Mouse (Mus musculus) intestine, embryonic 14.5 days (tissue): ENCODE data around the gene Galnt2. TPM values are rescaled to one million over a fixed set of nuclear protein-coding genes. Genes with fewer than 3 reads are reported as not detected.

Experiments
- ATAC-seq: fragments of 200-750 bp; cut with Nextera tagmentation; replicated peaks from 2 replicates; pipeline ENCODE4 v1.8.0; 2017; ENCODE audit warnings: low read depth, moderate number of reproducible peaks, moderate TSS enrichment, moderate library complexity; ENCODE audit not compliant: low FRiP score, low TSS enrichment
- DNase-seq: peaks from one replicate; pipeline ENCODE4 v3.0.0-alpha.2; 2018; ENCODE audit warnings: low spot score
- H3K27ac ChIP-seq: fragments of 300-500 bp; sonication (generic); 2 replicates; pipeline ENCODE4 v1.5.1; 2014; ENCODE audit warnings: low read depth, mild to moderate bottlenecking, control low read depth
- H3K27me3 ChIP-seq: fragments of 300-500 bp; sonication (generic); replicated peaks from 2 replicates; pipeline ENCODE4 v1.6.1; 2014; ENCODE audit warnings: low read length, control low read depth; ENCODE audit not compliant: control insufficient read depth, insufficient read depth
- H3K36me3 ChIP-seq: fragments of 300-500 bp; sonication (generic); 2 replicates; pipeline ENCODE4 v1.6.1; 2014; ENCODE audit warnings: low read length, control low read depth; ENCODE audit not compliant: control insufficient read depth, insufficient read depth
- H3K4me1 ChIP-seq: fragments of 300-500 bp; sonication (generic); replicated peaks from 2 replicates; pipeline ENCODE4 v1.6.1; 2014; ENCODE audit warnings: low read length, control low read depth, mixed read lengths; ENCODE audit not compliant: control insufficient read depth, insufficient read depth
- H3K4me2 ChIP-seq: fragments of 300-500 bp; sonication (generic); 2 replicates; pipeline ENCODE4 v1.6.1; 2014; ENCODE audit warnings: low read length
- H3K4me3 ChIP-seq: fragments of 300-500 bp; sonication (generic); 2 replicates; pipeline ENCODE4 v1.5.1; 2014; ENCODE audit warnings: low read depth, low read length, control low read depth, mixed read lengths
- H3K9ac ChIP-seq: fragments of 300-500 bp; sonication (generic); 2 replicates; pipeline ENCODE4 v1.6.1; 2014; ENCODE audit warnings: mild to moderate bottlenecking, low read length
- H3K9me3 ChIP-seq: fragments of 300-500 bp; sonication (generic); 2 replicates; pipeline ENCODE4 v1.6.1; 2016; ENCODE audit warnings: low read length, control low read depth; ENCODE audit not compliant: control insufficient read depth
- WGBS: fragments of 180-500 bp; shearing (Covaris S2); extraction: QIAGEN DNeasy Blood & Tissue Kit; methylation state at CpG from one replicate; pipeline ENCODE4 v1.1.7; 2014; 5-methylcytosine and 5-hydroxymethylcytosine counted together
- polyA plus RNA-seq: library from polyadenylated mRNA; unstranded; fragments of >200 nt; fragmentation: Nextera tagmentation; extraction: Ambion mirVana; gene quantifications from 2 replicates; pipeline ENCODE4 v1.2.1, GENCODE M21; 2014

The Galnt2 gene
- polyA plus RNA-seq, 1 experiment from 2014 or later = 63.9 TPM

DNA sequence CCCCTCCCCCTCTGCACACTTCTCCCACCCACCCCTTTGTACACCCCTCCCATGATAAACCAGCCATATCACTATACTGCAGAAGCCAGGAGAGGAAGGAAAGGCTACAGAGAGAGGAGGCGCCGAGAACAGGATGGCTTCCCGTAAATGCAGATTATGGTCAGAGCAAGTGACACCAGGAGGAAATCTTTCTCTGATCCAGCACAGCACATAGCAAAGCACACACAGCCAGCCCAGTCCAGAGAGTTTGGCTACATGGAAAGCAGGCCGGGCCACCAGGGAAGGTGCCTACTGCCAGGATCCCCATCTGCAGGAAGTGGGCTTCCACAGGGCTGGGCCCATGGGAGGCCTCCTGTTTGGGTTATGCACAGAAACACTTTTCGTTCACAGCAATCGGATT lies 63.2 kb downstream of the Galnt2 start:
- H3K9ac ChIP-seq = no peak overlapping the region
- no peak overlapping the region for H3K4me3 ChIP-seq
- no peaks in the 10 kb centered on the region for H3K9me3 ChIP-seq
- H3K27ac ChIP-seq = peak overlapping the region; percentile 51; the same call in 1 of the 2 replicates
- H3K4me1 ChIP-seq = peaks cover 19% of the 10 kb centered on the region
- ATAC-seq (no peak), DNase-seq (no peak)
- WGBS = 47% methylated on average over 6 of the region's 6 CpGs
- peaks cover 8% of the 10 kb centered on the region; the same call in 1 of the 2 replicates for H3K36me3 ChIP-seq
- no peaks in the 10 kb centered on the region for H3K27me3 ChIP-seq
- H3K4me2 ChIP-seq = no peak overlapping the region

DNA sequence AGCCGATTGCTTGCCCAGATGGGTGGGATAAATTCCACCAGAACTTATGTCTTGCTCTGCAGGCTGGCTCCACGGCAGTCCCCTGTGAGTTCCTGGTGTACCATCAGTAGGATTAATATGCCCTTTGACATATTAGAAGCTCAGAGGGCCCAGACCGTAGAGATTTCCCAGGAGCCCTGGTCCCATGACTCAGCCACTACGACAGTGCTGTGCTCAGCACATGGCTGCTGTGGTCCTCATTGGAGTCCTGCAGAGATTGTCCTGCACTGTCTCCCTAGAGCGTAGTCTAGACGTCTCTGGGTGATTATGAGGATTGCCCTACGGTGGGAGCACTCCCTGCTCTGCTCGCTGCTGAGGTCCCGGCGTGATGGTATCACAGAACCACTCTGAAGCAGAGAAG lies 63.7 kb downstream of the Galnt2 start:
- Histone ChIP-seq H3K27ac (peak overlapping the region; percentile 51; the same call in 1 of the 2 replicates), H3K4me2 (no peak overlapping the region), H3K4me1 (peaks cover 19% of the 10 kb centered on the region), H3K27me3 (no peaks in the 10 kb centered on the region), H3K9me3 (no peaks in the 10 kb centered on the region), H3K4me3 (no peak overlapping the region), H3K9ac (no peak overlapping the region), H3K36me3 (peaks cover 8% of the 10 kb centered on the region; the same call in 1 of the 2 replicates)
- DNase-seq (no peak), ATAC-seq (no peak)
- WGBS = 50% methylated on average over 10 of the region's 10 CpGs

DNA sequence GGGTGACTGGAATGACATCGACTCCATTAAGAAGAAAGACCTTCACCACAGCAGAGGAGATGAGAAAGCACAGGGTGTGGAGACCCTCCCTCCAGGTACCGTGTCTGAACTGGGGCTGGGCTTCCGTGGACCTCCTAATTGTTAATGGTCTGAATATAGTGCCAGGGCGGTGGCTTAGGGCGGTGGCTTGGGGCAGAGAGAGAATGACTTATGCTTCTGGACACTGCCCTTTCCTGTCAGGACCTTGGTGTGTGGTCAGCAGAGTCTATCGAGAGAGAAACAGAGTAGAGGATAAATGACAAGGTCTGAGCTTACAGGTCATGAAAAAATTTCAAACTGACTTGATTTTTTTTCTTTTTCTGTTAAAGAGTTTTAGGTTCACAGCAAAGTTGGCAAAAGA lies 64.2 kb downstream of the Galnt2 start:
- Histone ChIP-seq H3K4me3 (no peak overlapping the region), H3K9me3 (no peaks in the 10 kb centered on the region), H3K27ac (no peak overlapping the region), H3K4me2 (no peak overlapping the region), H3K36me3 (peaks cover 8% of the 10 kb centered on the region; the same call in 1 of the 2 replicates), H3K27me3 (no peaks in the 10 kb centered on the region), H3K4me1 (peaks cover 19% of the 10 kb centered on the region), H3K9ac (no peak overlapping the region)
- 80% methylated on average over 6 of the region's 6 CpGs for WGBS
- ATAC-seq (no peak), DNase-seq (no peak)

DNA sequence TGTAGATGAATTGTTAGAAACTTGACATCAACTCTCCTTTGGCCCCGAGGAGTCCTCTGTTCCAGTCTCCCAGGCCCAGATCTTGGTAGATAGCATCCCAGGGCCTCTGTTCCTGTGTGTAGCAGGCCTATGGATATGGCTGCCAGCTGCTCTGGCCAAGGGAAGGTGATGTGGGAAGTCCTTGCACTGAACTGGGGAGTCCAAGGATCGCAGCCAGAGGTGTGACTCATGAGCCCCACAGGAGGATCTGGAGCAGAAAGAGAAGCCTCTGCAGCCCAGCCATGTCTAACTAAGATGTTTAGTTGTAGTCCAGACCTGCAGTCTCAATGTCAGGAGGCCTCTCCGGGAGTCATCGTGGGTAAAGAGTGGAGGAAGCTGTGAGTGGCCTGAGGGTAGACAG lies 70.3 kb downstream of the Galnt2 start:
- WGBS = 83% methylated on average over 4 of the region's 4 CpGs
- Histone ChIP-seq H3K36me3 (peaks cover 11% of the 10 kb centered on the region; the same call in 1 of the 2 replicates), H3K4me2 (no peak overlapping the region), H3K27me3 (no peaks in the 10 kb centered on the region), H3K9me3 (no peaks in the 10 kb centered on the region), H3K9ac (no peak overlapping the region), H3K27ac (no peak overlapping the region), H3K4me1 (peaks cover 3% of the 10 kb centered on the region), H3K4me3 (no peak overlapping the region)
- ATAC-seq (no peak), DNase-seq (no peak)

DNA sequence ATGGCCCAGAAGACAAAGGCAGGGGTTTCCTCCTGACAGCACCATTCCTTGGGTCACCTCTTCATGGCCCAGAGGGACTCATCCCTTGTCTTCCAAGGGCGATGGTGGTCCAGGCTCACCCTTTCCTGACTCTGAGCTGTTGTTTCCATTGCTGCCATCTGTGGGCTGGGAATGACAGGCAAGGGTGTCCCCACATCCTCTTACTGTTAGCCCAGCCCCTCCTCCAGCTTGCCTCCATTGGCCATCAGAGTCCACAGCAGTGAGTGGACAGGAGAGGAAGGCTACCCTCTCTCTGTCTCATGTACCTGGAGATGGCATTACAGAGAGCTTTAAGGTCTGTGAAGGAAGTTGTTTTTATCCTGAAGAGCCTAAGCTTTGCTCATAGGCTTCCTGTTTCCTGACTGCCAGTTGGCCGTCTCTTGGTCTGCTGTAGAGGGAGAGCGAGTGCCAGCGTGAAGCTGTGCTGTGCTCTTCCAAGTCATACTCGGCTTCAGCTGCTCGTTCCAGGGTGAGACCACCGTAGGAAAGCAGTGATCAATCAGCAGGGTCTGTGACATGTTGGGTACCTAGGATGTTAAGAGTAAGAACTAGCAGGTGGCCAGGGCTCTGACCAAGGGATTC lies 70.9 kb downstream of the Galnt2 start:
- WGBS = 83% methylated on average over 7 of the region's 7 CpGs
- Histone ChIP-seq H3K4me1 (peaks cover 8% of the 10 kb centered on the region), H3K36me3 (peaks cover 15% of the 10 kb centered on the region; the same call in 1 of the 2 replicates), H3K4me2 (no peak overlapping the region), H3K27ac (no peak overlapping the region), H3K4me3 (no peak overlapping the region), H3K9me3 (no peaks in the 10 kb centered on the region), H3K9ac (no peak overlapping the region), H3K27me3 (no peaks in the 10 kb centered on the region)
- ATAC-seq (no peak), DNase-seq (no peak)

DNA sequence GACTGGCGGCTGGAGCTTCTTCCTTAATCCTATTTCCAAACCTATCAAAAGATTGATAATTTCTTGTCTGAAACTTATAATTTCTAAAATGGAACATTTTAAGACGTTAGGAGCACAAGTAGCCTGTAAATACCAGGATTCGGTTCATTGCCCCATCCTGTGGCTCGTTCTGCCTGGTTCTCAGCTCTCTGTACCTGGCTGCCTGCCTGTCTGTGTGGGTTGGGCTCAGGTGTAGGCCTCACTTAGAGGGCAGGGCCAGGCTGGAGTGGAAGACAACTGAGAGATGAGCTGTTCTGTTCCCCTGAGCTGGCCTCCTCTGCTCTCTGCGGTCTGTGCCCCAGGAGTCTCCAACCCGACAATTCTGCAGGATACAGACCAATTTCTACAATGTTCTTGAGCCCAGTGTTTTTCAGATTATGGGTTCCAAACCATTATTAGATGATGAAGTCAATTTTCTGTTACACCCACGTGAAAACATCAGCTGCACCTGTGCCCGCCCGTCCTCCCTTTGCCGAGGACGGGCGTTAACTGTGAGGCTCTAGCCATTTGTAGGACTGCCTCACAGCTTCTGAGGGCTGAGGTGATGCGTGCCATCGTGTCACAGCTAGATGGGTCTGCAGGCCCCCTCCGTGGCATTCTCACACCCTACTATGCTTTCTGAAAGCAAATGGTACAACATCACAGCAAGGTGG lies 72.2 kb downstream of the Galnt2 start:
- 87% methylated on average over 15 of the region's 15 CpGs for WGBS

DNA sequence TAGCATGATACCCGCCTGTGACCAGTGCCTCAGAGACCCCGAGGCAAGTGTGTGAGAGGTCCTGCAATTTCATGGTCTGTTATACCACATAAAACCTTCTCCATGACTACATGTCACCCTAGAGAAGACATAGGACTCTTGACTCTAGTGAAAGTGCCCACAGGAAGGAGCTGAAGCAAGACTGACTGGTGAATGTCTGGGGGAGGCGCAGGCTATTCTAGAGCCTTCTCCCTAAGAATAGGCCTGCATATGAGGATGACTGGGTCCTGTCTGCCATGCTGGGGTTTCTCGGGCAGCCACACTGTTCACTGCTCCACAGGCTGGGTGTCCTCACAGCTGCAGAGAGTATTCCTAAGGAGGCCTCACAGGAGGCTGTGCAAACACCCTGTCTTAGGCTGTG lies 73.0 kb downstream of the Galnt2 start:
- ATAC-seq = no peak

More for the DNA sequence above, 72.2 kb downstream of the Galnt2 start:
- Histone ChIP-seq H3K36me3 (peaks cover 27% of the 10 kb centered on the region), H3K9me3 (no peaks in the 10 kb centered on the region), H3K4me3 (no peak overlapping the region), H3K9ac (no peak overlapping the region), H3K27ac (no peak overlapping the region), H3K27me3 (no peaks in the 10 kb centered on the region), H3K4me2 (no peak overlapping the region), H3K4me1 (peaks cover 8% of the 10 kb centered on the region)
- DNase-seq = no peak
- no peak for ATAC-seq

DNA sequence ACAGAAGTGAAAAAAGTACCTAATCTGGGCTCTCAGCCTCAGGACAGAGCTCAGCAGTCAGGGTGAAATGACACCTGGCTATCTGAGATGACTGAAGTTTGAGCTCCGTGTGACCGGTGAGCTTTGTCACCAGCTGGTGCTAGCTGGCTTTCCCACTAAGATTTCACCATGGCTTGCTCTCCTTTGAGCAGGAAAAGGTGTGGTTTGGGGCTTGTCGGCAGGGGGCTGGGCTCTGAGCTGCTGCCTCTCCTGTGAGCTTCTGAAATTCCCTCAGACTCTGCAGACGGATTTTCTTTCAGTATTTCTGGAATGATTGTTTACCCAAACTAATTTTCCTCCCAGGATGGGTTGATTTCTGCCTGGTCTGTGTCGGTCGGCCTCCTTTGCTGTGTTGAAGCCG lies 75.4 kb downstream of the Galnt2 start:
- no peak overlapping the region for H3K9ac ChIP-seq
- no peaks in the 10 kb centered on the region for H3K9me3 ChIP-seq
- H3K4me3 ChIP-seq = no peak overlapping the region
- WGBS = 38% methylated on average over 7 of the region's 7 CpGs
- no peak overlapping the region for H3K27ac ChIP-seq
- H3K27me3 ChIP-seq = no peaks in the 10 kb centered on the region
- ATAC-seq = no peak
- no peak overlapping the region for H3K4me2 ChIP-seq
- H3K36me3 ChIP-seq = peaks cover 37% of the 10 kb centered on the region
- no peak for DNase-seq
- peaks cover 8% of the 10 kb centered on the region for H3K4me1 ChIP-seq

More for the DNA sequence above, 73.0 kb downstream of the Galnt2 start:
- no peaks in the 10 kb centered on the region for H3K9me3 ChIP-seq
- H3K4me1 ChIP-seq = peaks cover 8% of the 10 kb centered on the region
- no peak overlapping the region for H3K27ac ChIP-seq
- 84% methylated on average over 4 of the region's 4 CpGs for WGBS
- no peak overlapping the region for H3K9ac ChIP-seq
- no peak for DNase-seq
- H3K4me2 ChIP-seq = no peak overlapping the region
- peaks cover 29% of the 10 kb centered on the region for H3K36me3 ChIP-seq
- no peak overlapping the region for H3K4me3 ChIP-seq
- no peaks in the 10 kb centered on the region for H3K27me3 ChIP-seq

DNA sequence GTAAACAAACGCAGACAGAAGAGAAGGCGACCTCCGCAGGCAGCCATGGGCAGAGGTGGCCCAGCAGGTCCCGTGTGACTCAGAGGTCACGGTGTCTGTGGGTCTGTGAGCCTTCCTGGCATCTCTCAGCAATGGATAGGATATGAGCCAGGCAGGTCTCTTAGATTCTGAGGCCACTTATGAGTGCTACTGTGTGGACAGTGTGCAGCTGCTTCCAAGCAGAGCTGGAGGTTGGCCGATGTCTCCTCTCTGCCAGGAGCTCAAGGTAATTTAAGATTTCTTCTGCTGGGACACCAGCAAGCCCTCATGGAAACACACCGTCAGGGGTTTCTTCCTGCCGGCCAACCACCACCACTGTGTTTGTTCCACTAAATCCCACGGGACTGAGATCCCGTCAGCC lies 76.5 kb downstream of the Galnt2 start:
- peaks cover 37% of the 10 kb centered on the region for H3K36me3 ChIP-seq
- no peaks in the 10 kb centered on the region for H3K27me3 ChIP-seq
- H3K4me2 ChIP-seq = no peak overlapping the region
- H3K9ac ChIP-seq = no peak overlapping the region
- ATAC-seq = no peak
- DNase-seq = no peak
- no peak overlapping the region for H3K4me3 ChIP-seq
- 80% methylated on average over 10 of the region's 10 CpGs for WGBS
- H3K4me1 ChIP-seq = peaks cover 8% of the 10 kb centered on the region
- H3K9me3 ChIP-seq = no peaks in the 10 kb centered on the region
- no peak overlapping the region for H3K27ac ChIP-seq
